Mouse (Mus musculus): ENCODE results near the gene Mpp4. TPM values are rescaled to one million over a fixed set of nuclear protein-coding genes. Genes with fewer than 3 reads are reported as not detected.

The Mpp4 gene
- total RNA-seq (2023) = 1 to 10 TPM; 1.1 to 1.8 TPM

DNA sequence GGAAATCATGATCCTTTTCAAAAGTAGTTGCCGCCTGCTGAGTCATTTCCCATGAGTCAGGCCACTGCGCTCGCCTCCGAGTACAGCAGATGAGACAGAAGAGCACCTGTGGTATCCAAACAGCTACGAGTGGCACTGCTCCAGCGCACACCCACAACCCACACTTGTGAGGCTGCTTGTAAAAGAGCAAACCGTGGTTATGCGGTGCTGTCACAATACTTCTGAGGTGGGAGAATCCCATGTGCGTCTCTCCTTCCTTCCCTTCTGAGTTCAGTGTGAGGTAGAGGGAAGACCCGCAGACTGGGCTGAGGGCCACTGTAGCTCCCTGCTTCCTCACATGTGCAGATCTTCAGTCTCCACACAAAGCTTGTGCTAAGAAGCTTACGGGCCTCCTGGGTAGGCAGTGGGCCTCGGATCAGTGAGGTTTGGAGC is at the start of gene Mpp4:
Gene Mpp4 (minus strand): TSS at position 360 of the 432 bp plus-strand sequence.

DNA sequence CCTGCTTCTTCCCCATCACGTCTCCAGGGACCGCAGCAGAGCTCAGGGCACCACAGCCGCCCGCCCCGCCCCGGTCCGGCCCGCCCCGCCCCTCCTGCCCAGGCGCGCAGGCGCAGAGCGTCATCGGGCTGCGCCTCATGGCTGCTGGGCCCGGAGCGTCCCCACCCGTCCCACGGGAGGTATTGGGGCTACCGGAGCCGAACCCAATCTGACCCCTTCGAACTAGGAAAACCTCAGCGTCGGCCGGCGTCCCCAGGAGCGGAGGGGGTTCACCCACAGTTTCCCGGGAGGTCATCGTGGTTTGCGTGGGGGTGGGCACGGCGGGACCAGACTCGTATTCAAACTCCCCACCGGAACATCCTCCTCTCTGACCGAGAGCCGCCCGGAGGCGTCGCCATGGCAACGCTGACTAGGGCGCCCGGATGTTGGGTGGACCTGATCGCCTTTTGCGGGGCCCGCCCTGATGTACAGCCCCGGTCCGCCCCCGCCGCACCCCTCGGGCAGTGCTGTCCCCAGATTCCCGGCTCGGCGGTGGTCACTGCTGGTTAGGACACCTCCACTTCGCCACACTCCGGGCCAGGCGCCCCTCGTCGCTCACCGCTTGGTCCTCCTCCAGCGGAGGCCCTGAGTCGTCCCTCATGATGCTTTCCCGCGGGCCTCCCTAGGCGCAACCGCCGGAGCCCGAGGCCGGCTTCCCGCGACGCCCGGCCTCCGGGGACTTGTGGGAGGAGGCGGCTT is 43.3 kb downstream of the Mpp4 start, which contains the start of gene Tmem237:
Gene Tmem237 (minus strand): TSS at position 689 of the 738 bp plus-strand sequence.

DNA sequence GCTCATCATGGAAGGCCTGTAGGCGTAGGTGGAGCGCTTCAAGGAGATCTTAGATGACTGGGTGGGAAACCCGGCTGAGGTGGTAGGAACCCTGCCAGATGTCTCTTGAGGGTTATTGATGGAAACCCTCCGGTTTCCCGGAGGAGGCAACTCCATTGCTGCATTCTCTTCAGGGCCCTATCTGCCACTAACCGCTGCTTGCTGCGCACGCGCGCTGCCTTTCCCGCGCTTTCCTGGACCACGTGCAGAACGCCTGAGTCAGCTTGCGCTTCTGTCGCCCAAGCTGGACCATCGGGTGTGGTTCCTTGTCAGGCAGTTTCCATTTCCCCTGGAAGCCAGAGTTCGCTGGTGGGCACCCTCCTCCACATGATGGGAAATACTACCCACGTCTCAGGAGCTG is 68.5 kb downstream of the Mpp4 start, which contains the start of gene C2cd6:
Gene C2cd6 (minus strand): TSS at position 196 of the 400 bp plus-strand sequence.

Other genes with a start within 250 kb of the Mpp4 start
- gene Trak2, start 190.0 kb downstream of the Mpp4 start, total RNA-seq (2023) = 10 to 100 TPM; 91.8 to 96.8 TPM
- gene Stradb, start 189.9 kb downstream of the Mpp4 start, total RNA-seq (2023) = 10 to 100 TPM; 22.8 to 28.9 TPM
- gene C2cd6, start 68.5 kb downstream of the Mpp4 start, total RNA-seq (2023) = not detected
- 1 to 10 TPM; 2.7 to 5.2 TPM for gene Tmem237, start 43.0 kb downstream of the Mpp4 start, total RNA-seq (2023)
- gene Als2, start 73.8 kb upstream of the Mpp4 start, total RNA-seq (2023) = 10 to 100 TPM; 15.4 to 23.3 TPM
- not detected for gene Cdk15, start 93.5 kb upstream of the Mpp4 start, total RNA-seq (2023)

Measured in B cell, adult 67 days (primary cell).